ENCODE assay signal across 9 mouse cellular contexts in the genomic region with DNA sequence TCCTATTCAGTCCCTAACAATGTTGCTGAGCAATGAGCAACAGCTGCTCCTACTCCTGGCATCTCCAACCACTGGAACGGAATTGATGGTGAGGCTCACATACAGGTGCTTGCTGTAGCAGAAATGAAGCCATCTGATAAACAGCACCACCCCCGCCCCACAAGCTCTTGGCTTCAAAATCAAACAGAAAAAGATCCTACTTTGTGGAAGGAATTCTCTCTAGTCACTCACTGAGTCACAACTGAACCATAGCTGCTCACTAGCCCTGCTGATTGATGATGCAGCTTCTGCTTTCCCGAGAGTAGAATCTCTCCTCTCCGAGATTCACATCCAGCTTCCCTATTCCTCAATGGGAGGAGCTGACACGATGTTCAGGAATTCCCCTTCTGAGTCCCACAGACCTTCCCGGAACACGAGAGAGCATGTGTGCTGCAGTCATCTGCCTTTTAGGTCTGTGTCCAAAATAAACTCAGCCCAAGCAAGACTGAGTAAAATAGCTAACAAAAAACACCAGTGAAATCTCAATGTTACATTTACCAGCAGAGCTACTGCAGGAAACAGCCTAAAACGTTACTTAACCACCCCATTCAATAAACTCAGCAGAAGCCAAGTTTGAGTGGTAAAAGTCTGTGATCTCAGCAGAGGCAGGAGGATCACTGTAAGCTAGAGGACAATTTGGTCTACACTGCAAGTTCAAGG. TPM values are rescaled to one million over a fixed set of nuclear protein-coding genes. Genes with fewer than 3 reads are reported as not detected.
DNase-seq lines count a peak whose midpoint lies in the region; ATAC-seq lines count a peak whose summit lies in the region.
"Had no signal": no experiment of that assay in that cellular context is flagged by ENCODE, and none has a peak within 500 bp of the region (broad histone marks: within the 10 kb centered on the region; RNA-seq: fewer than 3 reads in every experiment).

No protein-coding gene starts in this region.

- H3K27ac ChIP-seq in stomach, embryonic 14.5 days (ENCODE audit: low read length) = no peak overlapping the region

- no peak for ATAC-seq in stomach, embryonic 14.5 days (ENCODE audit: insufficient number of reproducible peaks, insufficient read depth, low FRiP score, low read depth)

- peak; percentile 52 for DNase-seq in adrenal gland, postnatal 14 days
- no peak for DNase-seq in adrenal gland, adult 8-10 months
- DNase-seq in NIH3T3 (ENCODE audit: low read depth) (peak; percentile 82), liver (peak; percentile 68)
- DNase-seq in heart, adult 9 months (ENCODE audit: low spot score in 2 of 2) = peak; percentile 39 to 47
- DNase-seq in retina, embryonic 14.5 days (ENCODE audit: low spot score) = no peak
- no peak for DNase-seq in testis, postnatal 14 days (ENCODE audit: low spot score)

- H3K36me3 ChIP-seq in stomach, embryonic 14.5 days (ENCODE audit: control insufficient read depth, insufficient read depth, low read length) = no peaks in the 10 kb centered on the region

- peaks cover 15% of the 10 kb centered on the region; the same call in 1 of the 2 replicates for H3K4me1 ChIP-seq in stomach, embryonic 14.5 days (ENCODE audit: control insufficient read depth, insufficient read depth, low read length)

- H3K9ac ChIP-seq in stomach, embryonic 14.5 days (replicated peaks; ENCODE audit: low read depth, low read length) = no peak overlapping the region

- H3K4me3 ChIP-seq in stomach, embryonic 14.5 days (ENCODE audit: low read depth, low read length) = no peak overlapping the region

- no peaks in the 10 kb centered on the region for H3K9me3 ChIP-seq in stomach, embryonic 14.5 days (ENCODE audit: control insufficient read depth, low read depth, low read length)

- 21% methylated on average over 8 of the region's 8 CpGs for WGBS in stomach, embryonic 14.5 days

- H3K4me2 ChIP-seq in stomach, embryonic 14.5 days (replicated peaks; ENCODE audit: low read depth, low read length) = peak overlapping the region; percentile 96

- peaks cover 7% of the 10 kb centered on the region; the same call in 1 of the 2 replicates for H3K27me3 ChIP-seq in stomach, embryonic 14.5 days (ENCODE audit: control insufficient read depth, insufficient read depth, low read length)

RNA-seq across cellular contexts. Expression of a gene that starts 0.7 kb away (rescaled TPM):
- 0.19 TPM in 2 replicates for total RNA-seq in adrenal gland, postnatal 14 days (2021)
- total RNA-seq in adrenal gland, adult 8-10 months (2022) = under 1 TPM; 0.09 to 0.28 (median 0.26) TPM
- not detected in 2 replicates for polyA plus RNA-seq in stomach, embryonic 14.5 days (2014; fragmentation: Nextera tagmentation; extraction: Ambion mirVana)
- total RNA-seq: hematopoietic stem cell, adult 5-6 weeks had no signal

RNA-seq across cellular contexts. Expression of a gene that starts 3.7 kb away (rescaled TPM):
- total RNA-seq in adrenal gland, postnatal 14 days (2021) = 95.8 and 102 TPM in 2 replicates
- 100 to 1,000 TPM; 110 to 151 (median 127) TPM for total RNA-seq in adrenal gland, adult 8-10 months (2022)
- polyA plus RNA-seq in stomach, embryonic 14.5 days (2014; fragmentation: Nextera tagmentation; extraction: Ambion mirVana) = 13.5 and 18.2 TPM in 2 replicates

RNA-seq across cellular contexts. Expression of a gene that starts 47.6 kb away (rescaled TPM):
- total RNA-seq in adrenal gland, postnatal 14 days (2021) = 287 and 307 TPM in 2 replicates
- 100 to 1,000 TPM in 3 of 4 experiments, 10 to 100 TPM in 1; 77.8 to 122 (median 108) TPM for total RNA-seq in adrenal gland, adult 8-10 months (2022)
- 29.8 and 30.4 TPM in 2 replicates for polyA plus RNA-seq in stomach, embryonic 14.5 days (2014; fragmentation: Nextera tagmentation; extraction: Ambion mirVana)

RNA-seq across cellular contexts. Expression of a gene that starts 56.9 kb away (rescaled TPM):
- 0.83 TPM in 1 of 2 replicates, not detected in the other for total RNA-seq in adrenal gland, postnatal 14 days (2021)
- 1 to 10 TPM in 2 of 4 experiments, not detected in 2; 1.0 to 1.7 TPM for total RNA-seq in adrenal gland, adult 8-10 months (2022)
- polyA plus RNA-seq in stomach, embryonic 14.5 days (2014; fragmentation: Nextera tagmentation; extraction: Ambion mirVana) = not detected in 2 replicates
- total RNA-seq: hematopoietic stem cell, adult 5-6 weeks had no signal

Comparison
In these comparisons a context has a peak if more than half of its experiments do, and no peak if none do; other contexts are left out.
1. DNase-seq: peak in adrenal gland, postnatal 14 days (single experiment), NIH3T3 (single experiment), heart, adult 9 months (2 of 2) and liver (single experiment); none in adrenal gland, adult 8-10 months (single experiment), retina, embryonic 14.5 days (single experiment) and testis, postnatal 14 days (single experiment).